In genomic region chr6:144319717-144320116, GRCm38 (mm10) we compare ENCODE assay signal across 21 mouse cellular contexts.
DNase-seq lines count a peak whose midpoint lies in the region; ATAC-seq and TF ChIP-seq lines count a peak whose summit lies in the region.
"Had no signal": no experiment of that assay in that cellular context is flagged by ENCODE, and none has a peak within 500 bp of the region (broad histone marks: within the 10 kb centered on the region; RNA-seq: fewer than 3 reads in every experiment).

No protein-coding gene starts in this region.

- peaks cover 5% of the 10 kb centered on the region; the same call in 1 of the 2 replicates for H3K4me1 ChIP-seq in thymus, adult 2 months (replicated peaks; ENCODE audit: control insufficient read depth, insufficient read depth, low read length)
- peaks cover 3% of the 10 kb centered on the region; the same call in 1 of the 2 replicates for H3K4me1 ChIP-seq in limb, embryonic 11.5 days (ENCODE audit: control insufficient read depth, insufficient read depth, low read length)
- H3K4me1 ChIP-seq: embryonic facial prominence, embryonic 12.5 days; forebrain, embryonic 15.5 days; hindbrain, embryonic 15.5 days had no signal

- no peak overlapping the region for H3K27ac ChIP-seq in thymus, adult 2 months (ENCODE audit: control insufficient read depth, insufficient read depth, low read length)
- H3K27ac ChIP-seq in limb, embryonic 11.5 days (replicated peaks; ENCODE audit: low read depth, low read length), result no peak overlapping the region
- H3K27ac ChIP-seq: embryonic facial prominence, embryonic 12.5 days; forebrain, embryonic 15.5 days; heart, adult 2 months; heart, embryonic 15.5 days; hindbrain, embryonic 15.5 days had no signal

- no peak overlapping the region for H3K9ac ChIP-seq in limb, embryonic 11.5 days (ENCODE audit: low read length)
- H3K9ac ChIP-seq: embryonic facial prominence, embryonic 12.5 days; forebrain, embryonic 15.5 days; heart, embryonic 15.5 days; hindbrain, embryonic 15.5 days had no signal

- TF ChIP-seq CTCF in thymus, adult 2 months (IDR thresholded peaks at IDR 0.05; ENCODE audit: borderline replicate concordance, control insufficient read depth, extremely low read depth, insufficient read depth, low read length, poor library complexity), result no peak

- no peaks in the 10 kb centered on the region for H3K36me3 ChIP-seq in thymus, adult 2 months (ENCODE audit: control insufficient read depth, insufficient read depth, low read length)
- H3K36me3 ChIP-seq in limb, embryonic 11.5 days (ENCODE audit: control insufficient read depth, insufficient read depth, low read length), result no peaks in the 10 kb centered on the region
- H3K36me3 ChIP-seq: embryonic facial prominence, embryonic 12.5 days; forebrain, embryonic 15.5 days; heart, embryonic 15.5 days; hindbrain, embryonic 15.5 days had no signal

- no peak for TF ChIP-seq POLR2A in thymus, adult 2 months (IDR thresholded peaks at IDR 0.05; ENCODE audit: control insufficient read depth, extremely low read depth, insufficient read depth, low read length, poor library complexity)

- H3K9me3 ChIP-seq in limb, embryonic 11.5 days (ENCODE audit: control insufficient read depth, low read length), result no peaks in the 10 kb centered on the region
- H3K9me3 ChIP-seq: embryonic facial prominence, embryonic 12.5 days; forebrain, embryonic 15.5 days; heart, embryonic 15.5 days; hindbrain, embryonic 15.5 days had no signal

- H3K4me2 ChIP-seq in limb, embryonic 11.5 days (ENCODE audit: low read depth, severe bottlenecking), result no peak overlapping the region
- H3K4me2 ChIP-seq: embryonic facial prominence, embryonic 12.5 days; forebrain, embryonic 15.5 days; heart, embryonic 11.5 days; heart, embryonic 15.5 days; hindbrain, embryonic 15.5 days had no signal

- WGBS in thymus, adult 2 months, result 35% methylated on average over 6 of the region's 6 CpGs
- WGBS in limb, embryonic 11.5 days, result 74% methylated on average over 6 of the region's 6 CpGs

- DNase-seq in cerebellum, postnatal 10 days, result peak; percentile 78 to 83
- no peak for DNase-seq in cerebellum, adult 9-11 months
- DNase-seq in heart, adult 11 months, result peak; percentile 73
- DNase-seq in heart, postnatal 36 days, result no peak
- peak; percentile 19 for DNase-seq in thymus, postnatal 4 days
- no peak for DNase-seq in thymus, adult 2 months
- DNase-seq in limb, embryonic 11.5 days (ENCODE audit: low spot score), result peak; percentile 45
- DNase-seq in right cerebral cortex, postnatal 10 days (ENCODE audit: low spot score in 2 of 2), result no peak
- DNase-seq: adrenal gland, adult 8-10 months; adrenal gland, postnatal 36 days; B cell, adult 2 months; gastrocnemius, postnatal 10 days; heart, adult 2 months; heart, postnatal 14 days; kidney, adult 11 months had no signal

- ATAC-seq in limb, embryonic 11.5 days (ENCODE audit: insufficient number of reproducible peaks, low FRiP score, low TSS enrichment, low read depth), result no peak
- ATAC-seq: CD4-positive, CD25-positive, alpha-beta regulatory T cell, adult 4 months; forebrain, embryonic 15.5 days had no signal

- intact Hi-C loops in heart, postnatal 36 days (cut with DNase I), result no loop called here

- H3K27me3 ChIP-seq in thymus, adult 2 months (ENCODE audit: control insufficient read depth, insufficient read depth, low read length), result no peaks in the 10 kb centered on the region
- no peaks in the 10 kb centered on the region for H3K27me3 ChIP-seq in limb, embryonic 11.5 days (ENCODE audit: control insufficient read depth, insufficient read depth, low read length)
- H3K27me3 ChIP-seq: embryonic facial prominence, embryonic 12.5 days; forebrain, embryonic 15.5 days; hindbrain, embryonic 15.5 days had no signal

- H3K4me3 ChIP-seq in thymus, adult 2 months (ENCODE audit: control insufficient read depth, insufficient read depth, low read length), result no peak overlapping the region
- no peak overlapping the region for H3K4me3 ChIP-seq in limb, embryonic 11.5 days (ENCODE audit: low read depth, low read length)
- H3K4me3 ChIP-seq: embryonic facial prominence, embryonic 12.5 days; forebrain, embryonic 15.5 days; heart, adult 2 months; heart, embryonic 15.5 days; hindbrain, embryonic 15.5 days had no signal

Comparison
In these comparisons a context has a peak if more than half of its experiments do, and no peak if none do; other contexts are left out.
1. DNase-seq: peak in cerebellum, postnatal 10 days (2 of 2), heart, adult 11 months (single experiment), thymus, postnatal 4 days (single experiment) and limb, embryonic 11.5 days (single experiment); none in cerebellum, adult 9-11 months (single experiment), heart, postnatal 36 days (0 of 2), thymus, adult 2 months (single experiment) and right cerebral cortex, postnatal 10 days (0 of 2).